Mouse (Mus musculus): ENCODE results near the gene Chrnb2.

Gene Chrnb2

DNA sequence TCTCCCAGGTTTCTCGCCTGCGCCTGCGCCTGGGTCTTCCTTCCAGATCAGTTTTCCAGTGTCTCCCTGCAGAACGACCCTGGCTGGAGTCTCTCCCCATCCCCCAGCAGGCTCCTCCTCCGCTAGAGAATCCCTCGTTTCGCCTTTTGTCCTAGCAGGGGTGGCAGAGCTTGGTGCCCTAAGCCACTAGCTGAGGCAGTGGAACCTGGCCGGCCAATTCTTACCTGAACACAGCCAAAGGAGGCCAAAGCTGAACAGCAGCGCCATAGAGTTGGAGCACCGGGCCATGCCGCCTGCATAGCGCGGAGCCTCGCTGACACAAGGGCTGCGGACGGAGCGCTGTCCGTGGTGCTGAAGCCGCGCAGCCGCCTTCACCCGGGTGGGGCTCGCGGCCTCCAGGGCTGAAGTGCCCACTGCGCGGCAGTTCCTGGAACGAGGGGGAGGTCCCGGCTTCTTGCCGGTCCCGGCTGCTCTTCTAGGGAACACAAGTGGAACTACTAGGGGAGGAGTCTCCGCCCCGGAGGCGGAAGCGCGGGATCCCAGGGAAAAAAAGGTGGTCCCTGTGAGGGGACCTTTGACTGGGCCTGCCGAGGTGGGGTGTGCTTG, at the start of gene Chrnb2:
Chrnb2 (minus strand) TSS at position 514 of the 606 bp plus-strand sequence.
- DNase-seq (ENCODE audit: low read depth, low spot score), result peak; percentile 67

DNA sequence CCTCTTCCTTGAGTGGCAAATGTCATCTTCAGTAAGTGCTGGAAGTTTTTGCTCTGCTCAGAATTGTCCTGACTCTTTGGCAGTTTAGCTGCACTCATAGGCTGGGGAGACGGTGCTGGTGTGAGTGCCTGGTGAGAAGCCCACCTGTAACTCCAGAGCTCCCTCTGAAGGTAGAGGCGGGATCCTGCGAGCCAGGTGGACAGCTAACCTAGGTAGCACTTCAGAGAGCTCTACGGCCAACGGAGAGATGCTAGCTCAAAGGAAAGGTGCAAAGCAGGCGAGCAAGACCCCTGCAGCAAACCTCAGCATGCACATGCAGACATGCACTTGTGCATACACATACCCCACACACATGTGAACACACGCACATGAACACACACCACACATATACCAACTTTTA, 49.6 kb upstream of the Chrnb2 start:
- no peak for DNase-seq (ENCODE audit: low read depth, low spot score)

DNA sequence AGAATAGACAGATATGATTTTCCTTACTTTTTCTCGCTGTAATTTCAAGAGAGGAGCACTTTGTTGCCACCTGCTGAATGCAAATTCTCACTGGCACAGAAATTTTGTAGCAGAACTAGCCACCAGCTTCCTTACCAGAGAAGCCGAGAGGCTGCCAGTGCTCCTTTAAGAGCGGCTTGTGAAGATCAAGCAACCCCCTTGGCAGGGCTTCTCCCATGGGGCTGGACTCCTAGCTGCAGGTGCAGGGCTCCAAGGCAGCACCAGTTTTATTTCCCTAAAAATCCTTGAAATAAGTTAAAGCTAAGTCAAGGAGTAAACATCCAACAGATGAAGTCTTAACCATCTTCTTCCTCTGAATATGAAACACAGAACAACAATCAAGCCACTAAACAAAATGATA, 47.7 kb upstream of the Chrnb2 start:
- no peak for DNase-seq (ENCODE audit: low read depth, low spot score)

DNA sequence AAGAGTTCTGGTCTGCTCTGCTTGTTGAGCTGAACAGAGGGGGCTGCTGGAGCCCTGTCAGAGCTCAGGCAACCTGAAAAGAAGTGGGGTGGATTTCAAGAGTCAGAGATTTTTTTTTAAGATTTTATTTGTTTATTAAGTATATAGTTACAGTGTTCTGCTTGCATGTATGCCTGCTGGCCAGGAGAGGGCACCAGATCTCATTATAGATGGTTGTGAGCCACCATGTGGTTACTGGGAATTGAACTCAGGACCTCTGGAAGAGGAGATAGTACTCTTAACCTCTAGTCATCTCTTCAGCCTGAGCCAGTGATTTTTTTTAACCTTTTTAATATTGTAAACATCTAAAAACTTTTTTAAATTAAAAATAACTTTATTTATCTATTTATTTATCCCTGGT, 46.4 kb upstream of the Chrnb2 start:
- DNase-seq (ENCODE audit: low read depth, low spot score), result no peak

DNA sequence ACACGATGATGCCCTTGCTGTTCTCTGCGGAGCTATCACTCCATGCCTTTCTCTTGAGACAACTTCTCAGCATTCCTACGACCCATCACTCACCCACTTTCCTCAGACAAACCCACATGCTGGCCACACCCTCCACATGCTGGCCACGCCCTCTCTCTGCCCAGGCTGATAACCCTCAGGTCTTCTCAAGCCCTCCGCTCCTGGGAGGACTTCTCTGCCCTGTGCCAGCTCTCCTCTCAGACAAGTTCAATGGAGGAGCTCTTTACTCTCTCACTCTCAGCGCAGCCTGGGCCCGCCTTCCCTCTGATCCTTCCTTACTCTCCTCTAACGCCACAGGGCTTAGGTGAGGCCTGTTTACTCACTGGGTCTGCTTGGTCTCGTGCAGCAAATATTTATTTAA, 44.2 kb upstream of the Chrnb2 start:
- no peak for DNase-seq (ENCODE audit: low read depth, low spot score)

DNA sequence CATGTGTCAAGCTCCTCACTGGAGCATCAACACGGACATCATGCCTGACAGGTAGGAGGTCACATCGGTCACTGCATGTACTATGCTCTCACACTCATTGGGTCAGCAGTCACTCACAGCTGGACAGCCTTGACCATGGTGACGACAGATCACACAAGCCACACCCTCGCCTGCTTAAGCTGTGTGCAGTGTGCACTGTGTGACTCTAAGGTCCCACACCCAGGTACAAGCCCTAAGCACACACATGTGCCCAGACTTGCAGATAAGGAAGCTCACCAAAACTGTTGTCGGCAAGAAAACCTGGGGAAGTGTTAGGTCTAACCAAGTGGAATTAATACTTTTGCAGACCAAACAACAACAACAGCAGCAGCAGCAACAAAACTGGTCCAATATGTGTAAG, 43.4 kb upstream of the Chrnb2 start:
- no peak for DNase-seq (ENCODE audit: low read depth, low spot score)

DNA sequence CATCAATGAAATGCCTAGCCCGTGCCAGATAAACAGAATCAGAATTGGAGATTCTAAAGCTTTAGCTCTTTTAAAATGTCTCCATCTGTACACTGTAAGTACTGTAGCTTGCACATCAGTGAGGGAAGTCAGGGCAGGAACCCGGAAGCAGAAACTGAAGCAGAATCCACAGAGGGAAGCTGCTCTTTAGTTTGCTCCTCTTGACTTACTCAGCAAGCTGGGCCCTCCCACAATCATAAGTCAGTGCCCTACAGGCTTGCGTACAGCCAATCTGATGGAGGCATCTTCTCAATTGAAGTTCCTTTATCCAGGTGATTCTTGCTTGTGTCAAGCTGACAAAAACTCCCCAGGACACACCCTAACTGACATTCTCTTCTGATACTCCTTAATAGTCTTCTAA, 42.7 kb upstream of the Chrnb2 start:
- no peak for DNase-seq (ENCODE audit: low read depth, low spot score)

DNA sequence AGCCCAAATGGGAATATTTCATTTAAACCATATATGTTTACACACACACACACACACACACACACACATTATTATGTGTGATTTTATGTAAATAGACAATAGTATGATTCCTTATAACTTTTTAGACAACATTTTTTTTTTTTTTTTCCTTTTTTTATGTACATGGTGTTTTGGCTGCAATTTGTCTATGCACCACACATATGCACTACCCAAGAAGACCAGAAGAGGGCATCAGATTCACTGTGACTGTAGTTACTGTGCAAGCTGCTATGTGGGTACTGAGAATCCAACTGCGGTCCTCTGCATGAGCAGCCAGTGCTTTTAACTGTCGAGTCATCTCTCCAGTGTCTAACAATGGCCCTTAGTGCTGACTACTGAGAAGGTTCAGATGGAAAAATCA, 42.3 kb upstream of the Chrnb2 start:
- no peak for DNase-seq (ENCODE audit: low read depth, low spot score)

DNA sequence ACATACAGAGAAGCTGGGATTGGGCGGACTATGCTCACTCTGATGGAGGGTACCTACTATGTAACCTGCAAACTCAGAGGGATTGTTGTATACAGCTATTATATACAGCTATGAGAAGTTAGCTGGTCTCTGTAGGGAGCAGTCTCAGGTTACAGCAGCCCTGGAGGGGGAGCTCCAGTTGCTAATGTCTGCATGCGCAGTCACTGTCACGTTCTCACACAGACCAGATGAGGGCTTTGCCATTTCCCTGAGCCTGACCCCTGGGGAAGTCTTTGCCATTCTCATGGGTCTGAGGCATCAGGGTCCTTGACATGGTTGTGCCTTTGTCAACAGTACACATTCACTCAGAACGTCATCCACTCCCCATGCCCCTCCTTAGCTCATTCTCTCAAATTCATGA, 40.7 kb upstream of the Chrnb2 start:
- DNase-seq (ENCODE audit: low read depth, low spot score), result no peak

DNA sequence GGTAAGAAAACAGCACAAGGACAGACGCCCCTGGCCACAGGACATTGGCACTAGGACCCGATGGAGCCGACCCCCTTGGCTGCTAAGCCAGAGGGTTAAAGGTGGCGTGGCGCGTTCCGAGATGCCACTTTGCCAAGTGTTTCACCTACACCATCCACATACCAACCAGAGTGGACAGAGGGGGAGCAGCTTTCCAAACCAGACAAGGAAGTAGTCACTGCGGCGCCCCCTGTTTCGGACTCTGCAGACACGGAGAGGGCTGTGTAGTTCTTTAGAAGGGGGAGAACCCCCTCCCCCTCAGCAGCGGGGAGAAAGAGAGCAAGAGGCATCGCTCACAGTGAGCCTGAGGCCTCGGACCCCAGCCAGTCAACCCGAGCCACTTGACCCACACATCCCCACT, 38.4 kb upstream of the Chrnb2 start:
- DNase-seq (ENCODE audit: low read depth, low spot score), result no peak

DNA sequence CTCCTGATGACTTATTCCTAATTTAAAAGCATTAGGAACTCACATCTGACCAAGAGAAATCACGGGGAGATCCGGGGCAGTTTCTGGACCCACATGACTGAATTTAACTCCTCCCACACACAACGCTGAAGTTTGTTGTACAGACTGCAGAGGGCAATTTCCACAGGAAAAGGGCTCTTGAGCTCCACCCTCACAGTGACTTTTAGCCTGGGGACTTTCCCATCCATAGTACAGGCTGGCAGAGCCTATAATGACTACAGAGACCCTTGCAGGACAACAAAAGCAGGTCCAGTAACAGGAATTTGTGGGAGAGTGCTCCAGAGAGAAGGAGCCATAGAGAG, 37.0 kb upstream of the Chrnb2 start:
- no peak for DNase-seq (ENCODE audit: low read depth, low spot score)

DNA sequence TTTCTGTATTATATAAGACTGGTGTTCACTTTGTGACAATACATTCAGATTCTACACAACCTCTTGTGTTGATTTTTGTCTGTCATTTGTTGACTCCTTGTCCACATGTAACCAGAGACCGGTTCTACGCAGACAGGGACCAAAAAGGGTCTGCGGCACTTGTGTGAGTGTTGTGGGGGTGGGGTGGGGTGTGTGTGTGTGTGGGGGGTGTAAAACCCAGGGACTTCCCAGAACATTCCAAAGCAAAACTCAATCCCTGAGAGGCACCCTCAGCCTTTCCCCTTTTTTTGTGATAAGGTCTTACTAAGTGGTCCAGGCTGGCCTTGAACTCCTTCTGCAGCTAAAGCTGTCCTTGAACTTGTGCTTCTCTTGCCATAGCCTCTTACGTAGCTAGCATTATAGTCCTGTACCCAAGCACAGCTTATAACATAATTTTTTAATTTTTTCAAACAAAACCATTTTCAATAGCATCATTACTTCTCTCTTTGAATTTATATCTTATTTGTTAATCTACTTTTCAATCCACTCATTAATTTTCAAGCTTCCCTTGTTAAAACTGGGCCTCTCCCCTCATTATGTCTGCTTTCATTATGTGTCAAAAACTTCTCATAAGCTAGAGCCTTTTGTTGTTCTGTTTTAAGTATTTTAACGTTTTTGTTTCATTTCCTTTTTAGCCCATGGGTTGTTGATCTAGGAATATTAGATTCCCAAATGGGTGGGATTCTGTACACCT, 36.5 kb upstream of the Chrnb2 start:
- DNase-seq (ENCODE audit: low read depth, low spot score), result no peak

DNA sequence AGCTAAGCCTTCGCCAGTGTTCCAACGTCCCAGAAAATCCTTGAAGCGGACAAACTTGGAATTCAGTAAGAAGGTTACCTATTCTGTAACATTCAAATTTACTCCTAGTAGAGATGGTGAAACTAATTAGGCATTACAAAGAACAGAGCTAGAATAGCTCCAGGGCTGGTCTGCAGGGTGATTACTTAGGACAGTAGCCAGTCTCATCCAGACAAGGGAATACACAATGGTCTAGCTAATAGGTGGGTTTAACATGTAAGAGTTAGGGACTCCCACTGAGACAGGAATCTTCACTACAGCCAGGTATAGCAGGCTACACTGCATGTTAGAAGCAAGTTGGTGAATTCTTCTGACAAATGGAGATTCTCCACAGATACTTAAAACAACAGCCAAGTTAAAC, 35.6 kb upstream of the Chrnb2 start:
- DNase-seq (ENCODE audit: low read depth, low spot score), result peak; percentile 67

DNA sequence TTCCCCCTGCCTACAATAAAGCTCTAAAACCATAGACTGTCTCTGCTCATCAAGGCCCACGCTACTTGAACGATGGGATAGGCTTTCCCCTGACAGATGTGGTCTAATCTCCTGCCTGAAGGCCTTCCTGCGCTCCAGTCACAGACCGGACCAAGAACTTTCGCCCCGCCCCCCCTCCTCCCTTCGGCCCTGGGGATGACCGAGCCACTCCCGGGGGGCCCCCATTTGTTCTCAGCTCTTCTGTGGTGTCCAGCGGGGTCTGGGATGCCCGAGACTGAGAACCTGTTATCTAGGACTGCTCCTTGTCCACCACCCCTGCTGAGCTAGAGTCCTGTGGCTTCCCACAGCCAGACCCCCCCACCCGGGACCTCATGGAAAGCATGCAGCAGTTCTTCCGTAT, 35.0 kb upstream of the Chrnb2 start:
- DNase-seq (ENCODE audit: low read depth, low spot score), result no peak

DNA sequence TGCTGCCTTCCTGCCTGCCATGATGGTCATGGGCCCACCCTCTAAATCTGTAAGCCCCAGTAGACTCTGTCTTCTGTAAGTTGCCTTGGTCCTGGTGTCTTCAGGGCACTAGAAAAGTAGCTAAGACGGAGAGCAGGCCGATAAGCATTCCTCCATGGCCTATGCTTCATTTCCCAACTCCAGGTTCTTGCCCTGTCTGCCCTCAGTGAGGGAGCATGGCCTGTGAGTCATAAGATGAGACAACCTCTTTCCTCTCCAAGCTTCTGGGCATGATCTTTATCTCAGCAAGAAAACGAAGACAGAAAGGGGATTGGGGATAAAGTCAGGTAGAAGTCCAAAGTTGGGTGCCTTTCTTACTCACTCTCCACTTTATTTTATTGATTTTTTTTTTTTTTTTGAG, 34.1 kb upstream of the Chrnb2 start:
- DNase-seq (ENCODE audit: low read depth, low spot score), result no peak

DNA sequence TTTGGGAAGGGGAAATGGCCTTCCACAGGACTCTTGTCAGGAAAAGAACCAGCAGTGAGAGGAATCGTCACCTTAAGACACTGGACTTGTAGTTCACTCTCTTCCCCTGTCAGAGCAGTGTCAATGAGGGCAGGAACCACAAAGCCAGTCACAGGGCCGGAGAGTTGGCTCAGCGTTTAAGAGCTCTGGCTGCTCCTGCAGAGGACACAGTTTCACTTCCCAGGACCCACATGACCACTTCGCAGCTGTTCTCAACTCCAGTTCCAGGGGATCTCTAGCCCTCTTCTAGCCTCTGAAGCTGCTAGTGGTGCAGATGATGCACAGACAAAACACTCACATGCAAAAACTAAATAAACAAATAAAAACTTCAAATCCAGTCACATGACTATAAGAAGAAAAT, 31.9 kb upstream of the Chrnb2 start:
- no peak for DNase-seq (ENCODE audit: low read depth, low spot score)

DNA sequence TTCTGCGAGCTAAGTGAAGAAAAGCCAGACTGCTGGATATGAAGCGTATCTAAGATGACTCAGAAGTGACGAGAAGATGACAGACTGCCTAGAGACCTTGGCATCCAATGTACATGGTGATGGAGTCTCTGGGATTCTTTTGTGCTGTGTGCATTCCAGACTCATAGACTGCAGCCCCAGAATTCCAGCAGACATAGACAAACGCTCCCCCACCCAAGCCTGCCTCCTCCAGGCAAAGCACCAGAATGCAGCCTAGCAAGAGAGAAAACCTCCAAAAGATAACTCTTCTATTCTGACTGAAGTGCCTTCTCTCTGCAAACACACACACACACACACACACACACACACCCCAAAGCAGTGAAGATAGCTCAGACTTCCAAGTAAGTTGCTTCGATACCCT, 31.3 kb upstream of the Chrnb2 start:
- no peak for DNase-seq (ENCODE audit: low read depth, low spot score)

DNA sequence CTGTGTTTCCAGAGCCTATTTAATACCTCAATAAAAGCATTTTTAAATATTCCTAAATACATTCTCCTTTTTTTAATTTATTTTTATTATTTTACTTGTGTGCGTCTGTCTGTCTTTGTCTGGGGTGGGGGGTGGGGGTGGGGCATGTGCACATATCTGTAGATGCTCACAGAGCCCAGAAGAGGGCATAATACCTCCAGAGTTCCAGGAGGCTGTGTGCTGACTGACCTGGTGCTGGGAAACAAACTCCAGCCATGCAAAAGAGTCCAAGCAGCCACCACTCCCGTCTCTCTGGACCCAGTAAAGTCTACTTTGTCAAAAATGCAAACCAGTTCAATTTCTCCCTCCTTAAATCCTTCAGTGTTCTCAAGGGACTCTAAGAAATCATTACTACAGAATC, 30.2 kb upstream of the Chrnb2 start:
- DNase-seq (ENCODE audit: low read depth, low spot score), result no peak

DNA sequence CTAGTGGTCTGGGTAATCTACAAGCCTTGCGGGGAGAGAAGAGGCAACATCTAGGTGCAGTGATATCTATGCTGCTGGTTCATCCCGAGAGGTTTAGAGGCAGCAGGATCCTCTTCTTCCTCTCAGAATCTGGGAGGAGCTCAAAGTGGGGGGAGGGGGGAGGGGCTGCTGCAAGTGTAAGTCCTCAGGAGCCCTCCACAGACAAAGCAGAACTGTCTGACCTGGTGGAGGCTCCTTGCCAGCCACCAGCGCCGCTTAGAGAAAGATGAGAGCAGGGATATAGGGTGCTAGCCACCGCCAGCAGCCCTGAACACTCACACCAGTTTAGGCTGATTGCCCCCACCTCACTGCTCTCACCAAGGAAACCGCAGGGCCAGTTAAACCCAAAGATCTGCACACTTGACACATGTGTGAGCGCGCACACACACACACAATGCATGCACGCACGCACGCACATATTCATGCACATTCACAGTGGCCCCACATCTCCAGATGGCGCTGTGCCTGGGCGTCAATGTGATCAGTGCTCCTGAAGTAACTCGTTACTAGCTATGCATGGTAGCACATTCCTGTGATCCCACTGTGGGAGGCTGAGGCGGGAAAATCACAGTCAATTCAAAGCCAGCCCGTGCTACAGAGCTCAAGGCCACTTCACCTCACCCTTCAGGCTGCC, 24.4 kb upstream of the Chrnb2 start:
- no peak for DNase-seq (ENCODE audit: low read depth, low spot score)

DNA sequence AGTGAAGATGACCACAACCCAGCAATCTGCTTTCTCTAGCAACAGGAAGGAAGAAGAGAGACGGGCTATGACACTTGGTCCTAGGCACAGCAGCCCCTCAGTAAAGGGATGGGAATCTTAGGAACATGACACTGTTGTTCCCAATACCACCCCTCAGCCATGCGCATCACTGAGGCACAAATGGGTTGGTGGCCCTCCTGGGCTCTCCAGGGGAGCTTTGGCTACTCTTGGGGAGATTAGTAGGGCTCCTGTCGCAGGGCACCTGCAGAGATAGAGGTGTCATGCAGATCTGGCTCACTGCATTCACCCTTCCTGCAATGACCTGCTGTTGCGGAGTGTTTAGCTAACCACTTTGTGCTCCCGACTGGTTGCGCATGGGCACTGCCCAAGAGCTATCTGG, 21.8 kb upstream of the Chrnb2 start:
- DNase-seq (ENCODE audit: low read depth, low spot score), result no peak

DNA sequence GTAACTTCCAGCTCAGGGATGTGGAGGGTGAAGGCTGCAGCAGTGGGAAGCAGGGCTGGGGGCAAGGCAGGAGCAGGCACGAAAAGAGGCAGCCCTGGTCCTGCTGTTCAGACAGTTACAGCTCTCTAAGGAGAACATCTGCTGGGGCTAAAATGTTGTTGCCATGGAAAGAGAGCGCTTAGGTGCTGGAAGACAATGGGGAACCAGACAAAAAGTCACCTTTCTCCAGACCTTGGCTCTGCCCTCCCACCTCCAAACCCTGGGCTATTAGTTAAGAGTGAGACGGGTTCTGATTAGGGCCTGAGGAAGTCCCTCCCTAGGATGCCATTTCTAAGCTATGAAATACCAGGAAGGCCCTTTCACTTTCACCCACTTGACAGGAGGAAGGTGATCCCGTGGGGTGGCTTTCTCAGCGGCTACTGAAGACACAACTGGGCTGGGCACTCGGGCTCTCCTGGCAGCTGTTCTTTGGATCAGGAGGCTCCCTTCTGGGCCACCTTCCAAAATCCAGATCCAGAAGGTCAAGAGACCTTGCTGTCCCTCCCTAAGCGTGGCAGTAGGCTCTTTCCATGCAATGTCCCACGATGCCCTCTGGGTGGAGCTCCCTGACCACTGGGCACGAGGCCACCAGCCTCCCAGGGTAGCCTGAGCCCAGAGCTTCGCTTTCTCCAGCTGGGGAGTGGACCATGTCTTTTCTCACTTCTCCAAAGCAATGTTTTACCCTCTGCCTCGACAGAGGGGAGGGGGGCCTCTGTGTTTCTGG, 20.7 kb upstream of the Chrnb2 start:
- DNase-seq (ENCODE audit: low read depth, low spot score), result no peak

DNA sequence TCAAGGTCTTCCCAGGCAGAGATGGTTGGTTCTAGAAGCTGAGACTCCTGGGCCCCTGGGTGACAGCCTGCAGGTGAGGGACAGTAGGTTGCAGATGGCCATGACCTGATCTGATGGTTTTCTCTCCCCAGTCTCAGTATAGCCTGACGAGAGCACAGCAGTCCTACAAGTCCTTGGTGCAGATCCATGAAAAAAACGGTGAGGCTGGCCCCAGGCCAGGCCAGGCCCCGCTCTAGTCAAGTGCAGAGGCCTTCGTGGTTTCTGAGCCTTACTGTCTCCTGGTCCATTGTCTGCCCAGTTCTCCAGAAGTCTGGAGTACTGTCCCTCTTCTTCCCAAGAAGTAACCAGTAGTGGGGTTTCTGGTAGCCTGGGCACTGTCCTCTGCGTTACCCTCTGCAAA, 17.2 kb upstream of the Chrnb2 start:
- no peak for DNase-seq (ENCODE audit: low read depth, low spot score)

DNA sequence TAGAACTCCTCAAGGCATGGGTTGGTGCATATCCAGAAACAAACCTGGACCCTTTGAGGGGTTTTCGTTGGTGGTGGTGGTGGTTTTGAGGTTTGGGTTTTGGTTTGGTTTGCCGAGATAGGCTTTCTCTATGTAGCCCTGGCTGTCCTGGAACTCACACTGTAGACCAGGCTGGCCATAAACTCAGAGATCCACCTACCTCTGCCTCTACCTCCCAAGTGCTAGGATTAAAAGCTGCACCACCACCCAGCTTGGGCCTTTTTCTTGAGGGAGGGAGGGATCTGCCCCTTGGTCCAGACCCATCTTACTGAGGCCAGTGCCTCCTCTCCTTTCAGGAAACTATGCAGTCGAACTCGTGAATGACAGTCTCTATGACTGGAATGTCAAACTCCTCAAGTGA, 15.7 kb upstream of the Chrnb2 start:
- no peak for DNase-seq (ENCODE audit: low read depth, low spot score)
